Mouse (Mus musculus): ENCODE measurements around the gene Metrn. TPM values are rescaled to one million over a fixed set of nuclear protein-coding genes. Genes with fewer than 3 reads are reported as not detected.
"Not testable (repeated sequence)": the region's sequence is repeated elsewhere in the genome, so short reads cannot be mapped to it uniquely, and the experiment has no call there.

The Metrn gene
- polyA plus RNA-seq, 1 experiment from 2014 or later: 8.6 TPM

DNA sequence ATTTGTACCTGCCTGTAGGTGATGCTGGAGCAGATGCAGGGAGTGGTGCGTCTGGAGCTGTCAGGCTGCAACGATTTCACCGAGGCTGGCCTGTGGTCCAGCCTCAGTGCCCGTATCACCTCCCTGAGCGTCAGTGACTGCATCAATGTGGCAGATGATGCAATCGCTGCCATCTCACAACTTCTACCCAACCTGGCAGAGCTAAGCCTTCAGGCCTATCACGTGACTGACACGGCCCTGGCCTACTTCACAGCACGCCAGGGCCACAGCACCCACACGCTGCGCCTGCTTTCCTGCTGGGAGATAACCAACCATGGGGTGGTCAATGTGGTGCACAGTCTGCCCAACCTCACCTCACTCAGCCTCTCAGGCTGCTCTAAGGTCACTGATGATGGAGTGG, 20.7 kb upstream of the Metrn start:
- no peaks in the 10 kb centered on the region for H3K9me3 ChIP-seq (ENCODE audit: control insufficient read depth, low read length)
- no peak overlapping the region for H3K9ac ChIP-seq (ENCODE audit: low read length)
- H3K4me3 ChIP-seq (ENCODE audit: low read depth, low read length): no peak overlapping the region
- no peaks in the 10 kb centered on the region for H3K4me1 ChIP-seq (replicated peaks; ENCODE audit: control insufficient read depth, insufficient read depth, low read length)
- WGBS: 77% methylated on average over 11 of the region's 11 CpGs
- peaks cover 43% of the 10 kb centered on the region for H3K27me3 ChIP-seq (replicated peaks; ENCODE audit: control insufficient read depth, insufficient read depth, low read length)
- H3K36me3 ChIP-seq (ENCODE audit: control insufficient read depth, insufficient read depth, low read length): no peaks in the 10 kb centered on the region
- ATAC-seq (replicated peaks; ENCODE audit: low FRiP score, low TSS enrichment, low read depth): no peak
- no peak for DNase-seq (ENCODE audit: low spot score)
- no peak overlapping the region for H3K4me2 ChIP-seq (ENCODE audit: low read length)
- H3K27ac ChIP-seq (ENCODE audit: low read depth): no peak overlapping the region

DNA sequence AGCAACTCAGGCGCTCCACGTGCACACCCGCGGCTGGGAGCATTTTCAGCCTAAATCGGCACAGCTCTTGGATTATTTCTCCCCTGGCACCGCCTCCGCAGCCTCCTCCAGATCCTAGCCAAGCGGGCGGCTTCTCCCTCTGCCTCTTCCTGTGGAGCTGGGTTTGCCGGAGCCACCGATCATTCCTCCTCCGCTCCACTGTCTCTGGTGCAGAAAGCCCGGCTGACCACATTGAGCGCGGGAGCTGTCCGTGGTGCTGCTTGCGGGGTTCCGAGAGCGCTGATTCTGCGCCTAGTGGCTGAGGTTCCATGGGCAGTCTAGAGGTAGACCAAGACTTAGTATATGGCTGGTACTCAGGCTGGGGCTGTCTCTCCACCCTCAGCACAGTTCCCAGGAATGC, 16.5 kb upstream of the Metrn start:
- Histone ChIP-seq H3K27ac (ENCODE audit: low read depth) (no peak overlapping the region), H3K4me3 (ENCODE audit: low read depth, low read length) (no peak overlapping the region), H3K4me2 (ENCODE audit: low read length) (no peak overlapping the region; the same call in 1 of the 2 replicates), H3K27me3 (replicated peaks; ENCODE audit: control insufficient read depth, insufficient read depth, low read length) (peaks cover 40% of the 10 kb centered on the region), H3K9ac (ENCODE audit: low read length) (no peak overlapping the region), H3K4me1 (replicated peaks; ENCODE audit: control insufficient read depth, insufficient read depth, low read length) (peaks cover 11% of the 10 kb centered on the region), H3K36me3 (ENCODE audit: control insufficient read depth, insufficient read depth, low read length) (no peaks in the 10 kb centered on the region), H3K9me3 (ENCODE audit: control insufficient read depth, low read length) (no peaks in the 10 kb centered on the region)
- ATAC-seq (replicated peaks; ENCODE audit: low FRiP score, low TSS enrichment, low read depth) (peak; percentile 37; the same call in 1 of the 2 replicates), DNase-seq (ENCODE audit: low spot score) (peak; percentile 99)
- WGBS: 3% methylated on average over 20 of the region's 20 CpGs

DNA sequence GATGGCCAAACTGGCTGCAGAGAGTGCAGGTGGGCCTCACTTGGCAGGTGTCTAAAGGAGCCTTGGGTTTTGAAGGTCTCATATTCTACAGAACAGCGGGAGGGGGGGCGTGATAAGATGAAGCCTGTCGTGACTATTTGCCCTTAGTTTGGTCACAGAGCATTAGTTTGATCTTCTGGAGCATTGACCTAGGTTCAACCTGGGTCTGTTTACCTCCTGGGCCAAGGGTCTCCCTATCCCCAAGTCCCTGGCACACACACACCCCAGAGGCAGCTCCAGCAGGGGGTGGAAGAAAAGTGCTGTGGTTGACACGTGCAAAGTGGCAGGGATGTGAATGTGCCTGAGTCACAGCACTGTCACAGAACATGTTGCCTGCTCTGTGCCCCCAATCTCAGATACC, 14.0 kb upstream of the Metrn start:
- Histone ChIP-seq H3K36me3 (ENCODE audit: control insufficient read depth, insufficient read depth, low read length) (no peaks in the 10 kb centered on the region), H3K27ac (ENCODE audit: low read depth) (no peak overlapping the region), H3K27me3 (replicated peaks; ENCODE audit: control insufficient read depth, insufficient read depth, low read length) (peaks cover 34% of the 10 kb centered on the region), H3K4me3 (ENCODE audit: low read depth, low read length) (no peak overlapping the region), H3K4me2 (ENCODE audit: low read length) (no peak overlapping the region), H3K9ac (ENCODE audit: low read length) (no peak overlapping the region), H3K4me1 (replicated peaks; ENCODE audit: control insufficient read depth, insufficient read depth, low read length) (peaks cover 12% of the 10 kb centered on the region), H3K9me3 (ENCODE audit: control insufficient read depth, low read length) (no peaks in the 10 kb centered on the region)
- DNase-seq (ENCODE audit: low spot score) (no peak), ATAC-seq (replicated peaks; ENCODE audit: low FRiP score, low TSS enrichment, low read depth) (no peak)
- 84% methylated on average over 4 of the region's 4 CpGs for WGBS

GRCm38 (mm10) chr17:25809606-25810340, 12.8 kb upstream of the Metrn start:
- DNase-seq (ENCODE audit: low spot score): no peak
- ATAC-seq (replicated peaks; ENCODE audit: low FRiP score, low TSS enrichment, low read depth): no peak
- Histone ChIP-seq H3K27me3 (replicated peaks; ENCODE audit: control insufficient read depth, insufficient read depth, low read length) (peaks cover 34% of the 10 kb centered on the region), H3K4me1 (replicated peaks; ENCODE audit: control insufficient read depth, insufficient read depth, low read length) (peaks cover 12% of the 10 kb centered on the region), H3K4me2 (ENCODE audit: low read length) (peak overlapping the region; percentile 96), H3K9me3 (ENCODE audit: control insufficient read depth, low read length) (no peaks in the 10 kb centered on the region), H3K36me3 (ENCODE audit: control insufficient read depth, insufficient read depth, low read length) (no peaks in the 10 kb centered on the region), H3K27ac (ENCODE audit: low read depth) (no peak overlapping the region), H3K4me3 (ENCODE audit: low read depth, low read length) (peak overlapping the region; percentile 60), H3K9ac (ENCODE audit: low read length) (peak overlapping the region; percentile 53)
- 4% methylated on average over 21 of the region's 25 CpGs for WGBS

DNA sequence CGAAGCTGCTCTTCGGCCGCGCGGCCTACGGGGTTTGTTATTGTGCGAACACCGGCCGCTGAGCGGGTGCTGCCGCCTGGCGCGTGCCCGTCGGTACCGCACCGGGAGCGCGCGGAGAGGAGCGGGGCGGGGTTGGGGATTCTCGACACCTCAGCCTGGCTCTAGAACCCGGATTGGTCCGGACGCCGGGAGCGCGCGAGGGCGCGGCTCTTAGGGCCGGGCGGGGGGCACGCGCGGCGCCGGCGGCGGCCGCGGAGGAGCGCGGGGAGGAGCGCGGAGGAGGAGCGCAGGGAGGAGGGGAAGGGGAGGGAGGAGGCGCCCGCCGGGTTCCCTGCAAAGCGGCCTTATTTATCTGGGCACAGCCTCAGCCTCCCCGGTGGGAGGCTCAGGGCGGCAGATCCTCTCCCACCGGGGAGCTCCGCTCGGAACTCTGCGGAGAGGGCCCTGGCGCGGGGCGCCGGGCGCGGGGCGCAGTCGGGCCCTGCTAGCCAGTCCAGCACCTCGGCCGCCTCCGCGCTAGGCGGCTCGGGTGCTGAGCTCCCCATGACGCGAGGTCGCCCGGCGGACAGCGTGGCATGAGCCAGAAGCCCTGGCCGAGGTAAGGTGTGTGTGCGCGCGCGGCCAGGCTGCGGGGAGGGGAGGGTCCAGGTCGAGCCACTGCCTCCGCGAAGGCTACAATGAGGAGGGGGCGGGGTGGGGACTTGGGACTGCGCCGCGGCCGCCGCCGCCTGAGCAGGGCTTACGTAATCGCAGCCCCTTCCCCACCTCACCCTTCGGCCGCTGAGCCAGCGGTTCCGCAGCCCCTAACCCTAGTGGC, 12.1 kb upstream of the Metrn start, which contains the start of gene Fbxl16:
TSS of gene Fbxl16 (plus strand) at position 297 of the 817 bp plus-strand sequence.
- H3K4me2 ChIP-seq (ENCODE audit: low read length): peak within 1 kb of the TSS; percentile 96
- ATAC-seq (replicated peaks; ENCODE audit: low FRiP score, low TSS enrichment, low read depth) (peak; percentile 69), DNase-seq (ENCODE audit: low spot score) (peak; percentile 84)
- WGBS: under 1% methylated on average over 89 of the region's 100 CpGs
- peak within 1 kb of the TSS; percentile 53 for H3K9ac ChIP-seq (ENCODE audit: low read length)
- H3K4me3 ChIP-seq (ENCODE audit: low read depth, low read length): peak within 1 kb of the TSS; percentile 60
- no peaks in the 10 kb centered on the region for H3K36me3 ChIP-seq (ENCODE audit: control insufficient read depth, insufficient read depth, low read length)
- peaks cover 34% of the 10 kb centered on the region for H3K27me3 ChIP-seq (replicated peaks; ENCODE audit: control insufficient read depth, insufficient read depth, low read length)
- no peaks in the 10 kb centered on the region for H3K9me3 ChIP-seq (ENCODE audit: control insufficient read depth, low read length)
- H3K27ac ChIP-seq (ENCODE audit: low read depth): no peak within 1 kb of the TSS
- peaks cover 12% of the 10 kb centered on the region for H3K4me1 ChIP-seq (replicated peaks; ENCODE audit: control insufficient read depth, insufficient read depth, low read length)

- peaks cover 34% of the 10 kb centered on the region for H3K27me3 ChIP-seq (replicated peaks; ENCODE audit: control insufficient read depth, insufficient read depth, low read length)
- H3K4me3 ChIP-seq (ENCODE audit: low read depth, low read length): no peak overlapping the region
- H3K4me1 ChIP-seq (replicated peaks; ENCODE audit: control insufficient read depth, insufficient read depth, low read length): peaks cover 12% of the 10 kb centered on the region
- H3K36me3 ChIP-seq (ENCODE audit: control insufficient read depth, insufficient read depth, low read length): no peaks in the 10 kb centered on the region
- WGBS: 47% methylated on average over 5 of the region's 5 CpGs
- ATAC-seq (replicated peaks; ENCODE audit: low FRiP score, low TSS enrichment, low read depth): no peak
- H3K9me3 ChIP-seq (ENCODE audit: control insufficient read depth, low read length): no peaks in the 10 kb centered on the region
- no peak for DNase-seq (ENCODE audit: low spot score)
- no peak overlapping the region for H3K9ac ChIP-seq (ENCODE audit: low read length)
- H3K4me2 ChIP-seq (ENCODE audit: low read length): peak overlapping the region; percentile 96
- no peak overlapping the region for H3K27ac ChIP-seq (ENCODE audit: low read depth)
Measured at GRCm38 (mm10) chr17:25808028-25808427, 11.1 kb upstream of the Metrn start.

GRCm38 (mm10) chr17:25807452-25807851, 10.5 kb upstream of the Metrn start:
- not testable (repeated sequence) for H3K27ac ChIP-seq (ENCODE audit: low read depth); H3K36me3 ChIP-seq (ENCODE audit: control insufficient read depth, insufficient read depth, low read length); H3K9me3 ChIP-seq (ENCODE audit: control insufficient read depth, low read length); ATAC-seq (replicated peaks; ENCODE audit: low FRiP score, low TSS enrichment, low read depth); H3K4me3 ChIP-seq (ENCODE audit: low read depth, low read length); H3K4me2 ChIP-seq (ENCODE audit: low read length); H3K9ac ChIP-seq (ENCODE audit: low read length); DNase-seq (ENCODE audit: low spot score)
- peaks cover 12% of the 10 kb centered on the region for H3K4me1 ChIP-seq (replicated peaks; ENCODE audit: control insufficient read depth, insufficient read depth, low read length)
- 44% methylated on average over 2 of the region's 2 CpGs for WGBS
- peaks cover 28% of the 10 kb centered on the region for H3K27me3 ChIP-seq (replicated peaks; ENCODE audit: control insufficient read depth, insufficient read depth, low read length)

DNA sequence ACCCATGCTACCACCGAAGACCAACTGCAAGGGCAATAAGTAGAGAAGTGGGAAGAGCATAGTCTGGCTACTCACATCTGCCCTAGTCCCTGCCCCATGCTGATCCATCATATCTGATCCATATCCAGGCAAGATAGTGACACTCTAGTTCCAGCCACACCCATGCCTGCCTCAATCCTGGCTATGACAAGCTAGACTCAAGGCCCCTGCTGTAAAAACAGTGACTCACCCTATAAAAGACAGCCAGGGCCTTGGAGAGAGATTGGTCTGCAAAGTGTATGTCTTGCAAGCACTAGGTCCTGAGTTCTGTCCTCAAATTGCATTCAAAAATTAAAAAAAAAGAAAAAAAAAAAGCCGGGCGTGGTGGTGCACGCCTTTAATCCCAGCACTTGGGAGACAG, 9.6 kb upstream of the Metrn start:
- 78% methylated on average over 4 of the region's 4 CpGs for WGBS
- H3K9ac ChIP-seq (ENCODE audit: low read length): no peak overlapping the region
- H3K9me3 ChIP-seq (ENCODE audit: control insufficient read depth, low read length): no peaks in the 10 kb centered on the region
- no peaks in the 10 kb centered on the region for H3K36me3 ChIP-seq (ENCODE audit: control insufficient read depth, insufficient read depth, low read length)
- peaks cover 12% of the 10 kb centered on the region for H3K4me1 ChIP-seq (replicated peaks; ENCODE audit: control insufficient read depth, insufficient read depth, low read length)
- ATAC-seq (replicated peaks; ENCODE audit: low FRiP score, low TSS enrichment, low read depth): no peak
- H3K27me3 ChIP-seq (replicated peaks; ENCODE audit: control insufficient read depth, insufficient read depth, low read length): peaks cover 30% of the 10 kb centered on the region
- no peak overlapping the region for H3K4me2 ChIP-seq (ENCODE audit: low read length)
- no peak overlapping the region for H3K27ac ChIP-seq (ENCODE audit: low read depth)
- DNase-seq (ENCODE audit: low spot score): no peak
- no peak overlapping the region for H3K4me3 ChIP-seq (ENCODE audit: low read depth, low read length)

Data from intestine, embryonic 14.5 days (tissue).